Mouse (Mus musculus) hematopoietic stem cell, adult 5-6 weeks (primary cell): ENCODE data around the gene Gale. TPM values are rescaled to one million over a fixed set of nuclear protein-coding genes. Genes with fewer than 3 reads are reported as not detected.
"Not testable (repeated sequence)": the region's sequence is repeated elsewhere in the genome, so short reads cannot be mapped to it uniquely, and the experiment has no call there.

Experiments
- ATAC-seq, 2 experiments: fragments of 125-278 bp in 1 of 2; replicated peaks in 1 of 2; 2 replicates each; pipeline ENCODE4 v1.8.0; 2016 to 2017; ENCODE audit warnings: inconsistent platforms in 2 of 2, mild to moderate bottlenecking in 2 of 2, moderate number of reproducible peaks in 2 of 2, low read depth in 1 of 2, moderate TSS enrichment in 1 of 2; ENCODE audit not compliant: low FRiP score in 2 of 2, poor library complexity in 2 of 2, severe bottlenecking in 2 of 2, insufficient read depth in 1 of 2, low TSS enrichment in 1 of 2
- total RNA-seq: library from RNA; stranded (forward); fragments of 172-1452, 232-1000 nt; gene quantifications from 2 replicates; pipeline ENCODE4 v1.2.3, GENCODE M21; 2017

Gene Gale
- total RNA-seq, 1 experiment from 2014 or later, result 4.4 TPM

DNA sequence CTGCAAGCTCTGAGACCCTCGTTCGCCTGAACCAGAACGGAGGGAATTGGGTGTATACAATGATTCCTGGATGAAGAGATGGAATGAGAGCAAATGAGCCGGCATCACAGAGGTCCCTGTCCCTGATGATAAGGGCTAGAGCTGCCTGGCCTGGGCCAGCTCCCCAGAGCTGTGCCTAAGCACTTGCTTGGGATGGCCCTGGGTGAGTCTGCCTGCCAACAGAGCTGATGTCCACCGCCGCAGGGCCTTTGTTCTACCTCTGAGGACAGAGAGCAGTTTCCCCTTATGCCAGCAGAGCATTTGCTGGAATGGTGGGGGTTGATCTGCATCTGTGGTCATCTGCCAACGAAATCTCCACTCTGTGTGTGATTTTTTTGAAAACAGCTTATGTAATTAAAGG is 1.3 kb upstream of the Gale start:
- no peak for ATAC-seq

DNA sequence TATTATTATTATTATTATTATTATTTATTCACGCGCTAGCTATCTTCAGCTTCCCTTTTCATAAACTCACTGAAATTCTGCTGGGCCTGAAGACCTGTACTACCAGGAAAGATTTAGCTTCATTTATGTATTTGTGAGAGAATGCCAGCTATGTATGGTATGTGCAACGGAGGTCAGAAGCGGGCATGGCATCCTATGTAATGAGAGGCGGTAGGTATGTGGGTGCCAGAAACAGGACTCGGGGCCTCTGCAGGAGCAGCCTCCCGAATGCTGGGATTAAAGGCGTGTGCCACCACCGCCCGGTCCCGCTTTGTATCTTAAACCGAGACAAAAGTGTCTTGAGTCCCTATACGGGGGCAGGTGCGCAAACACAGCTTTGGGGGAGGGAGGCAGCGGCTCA is 581 bp upstream of the Gale start:
- no peak for ATAC-seq

DNA sequence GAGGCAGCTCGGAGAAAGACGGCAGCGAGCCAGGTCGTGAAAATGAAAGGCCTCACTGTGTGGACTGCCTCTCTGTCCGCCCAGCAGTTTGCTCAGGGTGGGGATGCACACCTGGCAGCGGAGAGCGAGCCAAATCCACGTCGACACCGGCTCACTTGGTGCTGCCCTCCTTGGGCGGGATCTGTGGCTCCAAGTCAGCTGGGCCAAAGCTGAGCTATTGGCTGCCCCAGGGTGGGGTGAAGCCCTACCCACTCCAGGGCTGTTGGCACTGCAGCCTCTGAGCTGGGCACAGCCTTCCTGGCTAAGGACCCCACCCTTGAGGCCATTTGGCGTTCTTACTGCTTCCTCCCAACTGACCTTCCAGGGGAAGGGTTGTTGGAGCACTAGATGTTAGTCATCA is 899 bp downstream of the Gale start:
- peak; percentile 23 to 25; a peak in 2 of 4 replicates for ATAC-seq

DNA sequence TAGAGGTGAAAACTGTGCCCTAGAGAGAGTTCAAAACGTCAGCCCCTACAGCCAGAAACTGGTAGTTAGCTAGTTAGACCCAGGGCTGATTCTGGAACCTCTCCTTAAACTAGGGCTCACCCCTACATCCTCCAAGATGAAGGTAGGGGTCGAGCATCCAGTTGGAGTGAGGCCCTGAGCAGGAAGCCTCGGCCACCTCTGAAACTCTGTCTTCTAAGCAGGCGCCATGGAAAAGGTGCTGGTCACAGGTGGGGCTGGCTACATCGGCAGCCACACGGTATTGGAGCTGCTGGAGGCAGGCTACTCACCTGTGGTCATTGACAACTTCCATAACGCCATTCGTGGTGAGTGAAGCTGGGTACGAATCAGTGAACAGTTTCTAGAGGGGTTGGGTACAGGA is 1.6 kb downstream of the Gale start:
- ATAC-seq, result no peak

DNA sequence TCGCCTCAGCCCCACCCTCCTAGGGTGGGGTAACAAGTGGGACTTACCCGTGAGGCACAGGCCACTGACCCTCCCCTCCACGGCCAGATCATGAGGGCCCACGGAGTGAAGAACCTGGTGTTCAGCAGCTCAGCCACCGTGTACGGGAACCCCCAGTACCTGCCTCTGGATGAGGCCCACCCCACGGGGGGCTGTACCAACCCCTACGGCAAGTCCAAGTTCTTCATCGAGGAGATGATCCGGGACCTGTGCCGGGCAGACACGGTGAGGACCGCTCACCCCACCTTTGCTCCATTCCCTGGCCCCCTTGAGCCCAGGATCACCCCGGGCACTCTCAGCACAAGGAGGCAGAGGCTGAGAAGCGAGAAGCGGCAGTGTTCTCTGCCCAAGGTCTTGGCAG is 2.8 kb downstream of the Gale start:
- ATAC-seq, result no peak

DNA sequence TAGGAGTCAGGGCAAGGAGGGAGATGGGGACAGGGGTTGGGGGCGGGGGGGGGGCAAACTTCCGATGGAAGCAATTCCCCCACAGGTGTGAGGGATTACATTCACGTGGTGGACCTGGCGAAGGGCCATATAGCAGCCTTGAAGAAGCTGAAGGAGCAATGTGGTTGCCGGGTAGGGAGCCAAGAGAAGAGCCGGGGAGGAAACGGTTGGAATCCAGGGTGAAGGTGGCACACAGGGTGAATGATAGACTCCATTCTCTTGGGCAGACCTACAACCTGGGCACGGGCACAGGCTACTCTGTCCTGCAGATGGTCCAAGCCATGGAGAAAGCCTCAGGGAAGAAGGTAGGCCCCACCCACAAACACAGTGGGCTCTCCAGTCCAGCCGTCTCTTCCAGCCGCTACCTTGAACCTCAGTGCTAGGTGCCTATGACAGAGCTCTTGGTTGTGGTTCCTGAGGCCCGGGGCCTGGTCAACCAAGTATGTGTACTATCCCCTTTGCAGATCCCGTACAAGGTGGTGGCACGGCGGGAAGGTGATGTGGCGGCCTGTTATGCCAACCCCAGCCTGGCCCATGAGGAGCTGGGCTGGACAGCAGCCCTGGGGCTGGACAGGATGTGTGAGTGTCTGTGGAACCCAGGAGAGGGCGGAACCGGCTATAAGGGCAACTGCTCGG is 3.7 kb downstream of the Gale start:
- ATAC-seq, result no peak

DNA sequence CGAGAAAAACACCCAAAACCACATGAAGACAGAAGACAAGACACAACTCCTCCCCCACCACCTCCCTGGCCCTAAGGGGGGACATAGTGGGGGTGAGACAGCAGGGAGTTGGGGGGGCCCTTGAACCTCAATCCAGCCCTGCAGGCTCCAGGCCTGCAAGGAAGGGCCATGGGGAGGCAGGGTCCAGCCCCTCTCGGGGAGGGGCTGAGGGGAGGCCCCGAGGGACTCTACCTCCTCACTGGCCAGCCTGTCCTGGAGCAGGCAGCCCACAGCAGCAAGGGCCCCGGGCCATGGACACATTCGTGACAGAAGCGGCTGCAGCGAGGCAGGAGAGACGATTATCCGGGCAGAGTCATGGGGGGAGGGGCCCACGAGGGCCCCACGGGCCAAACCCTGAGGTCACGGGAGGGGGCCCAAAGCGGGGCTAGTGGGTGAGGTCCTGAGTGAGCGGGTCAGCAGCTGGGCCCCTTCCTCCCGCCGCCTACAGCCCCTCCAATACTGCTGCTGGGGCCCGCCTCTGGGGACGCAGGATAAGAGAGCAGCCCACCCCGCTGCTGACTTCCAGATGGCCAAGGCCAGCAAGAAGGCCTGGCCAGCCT is 4.8 kb downstream of the Gale start:
- ATAC-seq, result no peak

DNA sequence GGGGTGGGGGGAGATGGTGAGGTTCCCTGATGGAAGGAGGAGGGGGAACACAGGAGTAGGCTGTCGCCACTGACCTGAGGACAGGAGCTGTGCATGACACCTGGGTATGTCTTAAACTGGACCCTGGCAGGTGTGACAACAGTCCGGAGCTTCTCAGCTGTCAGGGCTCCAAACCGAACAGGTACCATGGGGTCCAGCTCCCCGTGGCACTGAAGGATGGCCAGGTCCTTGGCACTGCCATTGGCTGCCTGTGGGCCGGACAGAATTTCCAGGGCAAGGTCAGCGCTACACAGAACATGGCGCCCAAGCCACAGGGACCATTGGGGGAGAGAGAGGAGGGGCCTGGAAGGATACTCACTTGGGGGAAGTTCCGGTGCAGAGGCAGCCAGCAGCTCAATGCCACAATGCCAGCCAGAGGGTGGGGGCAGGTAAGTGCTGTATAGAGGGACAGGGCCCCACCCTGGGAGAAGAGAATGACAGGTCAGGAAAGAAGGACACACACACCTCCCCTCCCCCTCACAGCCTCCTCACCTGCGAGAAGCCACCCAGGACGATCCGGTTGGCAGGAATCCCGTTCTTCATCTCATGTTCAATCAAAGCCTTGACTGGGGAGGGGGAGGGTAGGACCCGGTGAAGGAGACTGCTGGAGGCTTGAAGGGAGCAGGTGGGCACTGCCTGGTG is 5.7 kb downstream of the Gale start:
- ATAC-seq, result no peak

DNA sequence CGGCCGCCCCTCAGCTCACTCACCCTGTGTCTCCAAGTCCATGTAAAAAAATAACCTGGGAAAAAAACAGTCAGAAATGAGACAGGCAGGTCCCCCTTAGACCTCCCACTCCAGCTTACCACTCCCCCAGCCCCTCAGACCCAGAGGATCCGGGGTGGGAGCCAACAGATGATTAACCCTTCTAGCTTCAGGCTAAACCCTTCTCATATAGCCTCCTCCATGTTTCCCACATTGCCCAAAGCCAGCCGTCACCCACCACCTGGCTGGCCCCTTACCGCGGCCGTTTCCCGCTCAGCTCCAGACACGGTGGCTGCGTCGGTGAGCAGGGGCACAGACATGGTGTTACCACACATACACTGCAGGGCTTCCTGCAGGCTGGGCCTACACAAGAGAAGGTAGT is 7.1 kb downstream of the Gale start:
- ATAC-seq, result no peak

DNA sequence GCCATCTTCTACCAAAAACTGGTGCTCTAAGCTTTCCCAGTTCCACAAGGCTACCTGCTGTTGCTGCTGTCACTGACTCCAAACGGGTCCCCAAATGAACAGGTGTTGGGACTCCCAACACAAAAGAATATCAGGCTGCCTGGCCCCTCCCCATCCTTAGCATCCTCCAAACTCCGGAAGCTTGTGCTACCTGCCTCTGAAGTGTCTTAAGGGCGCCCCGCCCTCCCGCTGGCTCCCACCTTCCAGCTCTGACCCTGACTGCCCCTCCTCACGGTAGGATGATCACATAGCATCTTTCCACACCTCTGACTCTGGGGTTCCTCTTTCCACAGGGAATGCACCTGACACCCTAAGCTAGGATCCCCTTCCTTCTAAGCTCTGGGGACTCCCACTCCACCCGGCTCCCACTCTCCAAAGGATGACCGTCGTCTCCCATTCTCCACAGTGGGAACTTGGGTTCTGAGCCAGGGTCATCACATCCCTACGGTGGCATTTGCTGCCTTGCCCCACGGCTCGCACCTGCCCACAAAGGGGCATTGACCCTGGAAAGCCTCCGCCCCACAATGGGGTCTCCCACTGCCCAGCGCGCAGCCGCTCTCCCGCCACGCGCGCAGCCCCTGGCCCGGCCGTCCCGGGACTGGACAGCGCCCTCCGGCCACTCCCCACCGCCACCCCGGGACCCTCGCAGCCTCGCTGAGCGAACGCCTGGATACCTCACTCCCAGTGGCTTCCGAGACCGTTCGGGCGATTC is 8.5 kb downstream of the Gale start:
- peak in 1 of 2 experiments; percentile 52; a peak in 2 of 4 replicates for ATAC-seq

DNA sequence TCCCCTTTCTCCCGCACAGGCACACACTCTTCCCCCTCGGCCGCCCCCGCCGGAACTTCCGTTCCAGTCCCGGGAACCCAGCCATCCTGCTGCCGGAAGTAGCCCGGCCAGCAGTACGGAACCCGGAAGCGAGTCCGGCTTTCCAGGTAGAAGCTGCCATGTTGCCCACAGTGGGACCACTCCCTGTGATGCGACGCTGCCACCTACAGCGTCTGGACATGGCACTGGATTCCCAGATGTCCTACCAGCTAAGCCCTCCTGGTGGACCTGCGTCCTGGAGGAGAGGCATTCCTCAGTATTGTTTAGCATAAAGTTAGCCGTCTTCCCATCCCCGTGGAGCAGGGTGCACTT is 9.0 kb downstream of the Gale start, which contains the start of gene Lypla2:
Gene Lypla2 (minus strand): TSS at position 71 of the 351 bp plus-strand sequence.
- ATAC-seq, result peak; percentile 40 to 63; a peak in 3 of 4 replicates

DNA sequence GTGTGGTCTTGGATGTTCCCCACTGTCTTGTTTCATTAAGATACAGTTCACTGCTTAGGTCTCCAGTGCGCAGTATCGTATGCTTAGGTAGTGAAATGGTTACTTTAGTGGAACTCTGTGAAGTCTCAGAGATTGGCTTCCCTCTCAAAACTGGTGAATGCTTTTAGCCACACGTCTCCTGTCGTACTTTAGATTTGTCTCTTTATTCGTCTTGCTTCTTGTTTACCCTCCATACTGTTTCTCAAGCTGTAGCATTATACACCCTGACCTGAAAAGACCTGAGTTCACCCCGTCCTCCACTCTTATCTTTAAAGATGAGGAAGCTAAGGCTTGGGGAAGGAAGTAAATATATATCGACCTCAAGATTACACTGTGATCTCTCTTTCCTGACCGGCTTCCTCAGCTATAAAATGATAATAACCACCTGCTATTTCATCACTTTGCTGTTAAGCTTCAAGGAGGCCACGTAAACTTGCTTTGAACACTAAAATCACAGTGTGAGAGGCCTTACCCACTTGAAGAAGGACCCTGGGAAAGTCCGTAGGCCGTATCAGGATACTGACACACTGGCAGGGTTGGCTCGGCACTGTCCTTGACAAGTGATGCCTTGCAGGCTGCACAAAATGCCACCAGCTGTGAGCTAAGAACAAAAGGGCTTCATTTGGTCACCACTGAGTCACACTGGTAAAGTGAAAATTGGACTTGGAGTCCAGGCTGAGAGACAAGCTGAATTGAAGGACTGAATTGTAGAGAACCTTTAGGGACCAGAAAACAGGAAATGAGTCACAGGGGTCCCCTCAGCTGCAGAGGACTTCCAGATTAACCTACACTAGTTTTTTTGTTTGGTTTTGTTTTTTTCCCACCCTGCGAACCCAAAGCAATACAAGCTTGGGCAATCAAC is 9.6 kb downstream of the Gale start:
- no peak for ATAC-seq

DNA sequence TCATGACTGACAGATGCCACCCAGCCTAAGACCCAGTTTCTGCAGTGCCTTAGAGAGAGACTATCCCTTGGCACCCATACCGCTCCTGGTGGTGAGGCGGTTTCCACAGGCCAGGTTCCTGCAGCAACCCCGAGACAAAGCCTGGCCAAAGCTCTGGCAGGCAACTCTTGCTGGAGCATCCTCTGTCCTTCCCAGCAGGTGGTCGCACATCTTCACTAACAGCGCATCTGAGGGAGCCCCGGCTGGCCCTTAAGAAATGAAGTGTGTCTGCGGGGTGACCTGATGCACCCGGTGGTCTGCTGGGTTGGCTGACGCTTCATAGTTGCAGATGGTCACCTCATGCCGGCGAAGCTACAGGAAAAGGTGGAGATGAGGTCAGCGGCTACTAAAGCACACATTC is 12.6 kb downstream of the Gale start:
- no peak for ATAC-seq

DNA sequence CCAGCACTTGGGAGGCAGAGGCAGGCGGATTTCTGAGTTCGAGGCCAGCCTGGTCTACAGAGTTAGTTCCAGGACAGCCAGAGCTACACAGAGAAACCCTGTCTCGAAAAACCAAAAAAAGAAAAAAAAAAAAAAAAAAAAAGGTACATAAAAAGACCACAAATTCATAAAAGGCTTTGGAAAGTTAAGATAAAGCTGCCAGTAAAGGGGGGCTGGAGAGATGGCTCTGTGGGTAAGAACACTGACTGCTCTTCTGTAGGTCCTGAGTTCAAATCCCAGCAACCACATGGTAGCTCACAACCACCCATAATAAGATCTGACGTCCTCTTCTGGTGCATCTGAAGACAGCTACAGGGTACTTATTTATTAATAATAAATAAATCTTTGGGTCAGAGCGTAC is 16.7 kb downstream of the Gale start:
- ATAC-seq, result not testable (repeated sequence)

DNA sequence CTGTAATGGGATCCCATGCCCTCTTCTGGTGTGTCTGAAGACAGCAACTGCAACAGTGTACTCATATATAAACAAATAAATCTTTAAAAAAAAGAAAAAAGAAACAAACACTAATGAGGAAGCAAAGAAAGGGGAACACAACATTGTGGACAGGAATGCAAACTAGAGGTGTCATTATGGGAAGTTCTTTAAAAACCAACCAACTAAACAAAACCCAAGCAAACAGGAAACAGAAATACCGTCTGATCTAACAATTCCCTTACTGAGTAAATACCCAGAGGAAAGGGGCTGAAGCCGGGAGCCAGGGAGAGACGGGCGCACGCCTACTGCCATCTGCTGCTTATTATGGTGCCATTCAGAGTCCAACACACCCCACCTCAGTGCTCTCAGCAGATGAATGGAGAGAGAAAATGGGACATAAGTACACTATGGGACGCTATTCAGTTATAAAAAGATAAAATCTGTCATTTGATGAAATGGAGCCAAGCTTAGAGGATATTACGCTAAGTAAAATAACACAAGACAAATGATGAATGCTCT is 18.1 kb downstream of the Gale start:
- peak in 1 of 2 experiments; percentile 21; a peak in 1 of 4 replicates for ATAC-seq

DNA sequence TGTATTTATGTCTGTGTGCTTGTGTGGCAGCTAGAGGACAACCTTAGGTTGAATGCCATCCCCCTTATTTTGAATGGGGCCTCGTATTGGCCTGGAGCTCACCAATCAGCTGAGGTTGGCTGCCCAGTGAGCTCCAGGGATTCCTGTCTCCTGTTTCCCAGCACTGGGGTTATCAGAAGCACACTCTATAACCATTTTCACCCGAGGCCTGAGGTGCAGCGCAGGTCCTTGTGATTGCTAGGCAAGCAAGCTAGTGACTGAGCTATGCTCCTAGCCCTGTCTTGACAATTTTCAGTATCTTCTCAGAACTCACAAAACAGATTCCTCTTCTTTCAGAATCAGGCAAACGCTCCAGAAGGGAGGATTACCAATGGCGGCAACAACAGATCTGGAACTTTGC is 21.0 kb downstream of the Gale start:
- ATAC-seq, result no peak

DNA sequence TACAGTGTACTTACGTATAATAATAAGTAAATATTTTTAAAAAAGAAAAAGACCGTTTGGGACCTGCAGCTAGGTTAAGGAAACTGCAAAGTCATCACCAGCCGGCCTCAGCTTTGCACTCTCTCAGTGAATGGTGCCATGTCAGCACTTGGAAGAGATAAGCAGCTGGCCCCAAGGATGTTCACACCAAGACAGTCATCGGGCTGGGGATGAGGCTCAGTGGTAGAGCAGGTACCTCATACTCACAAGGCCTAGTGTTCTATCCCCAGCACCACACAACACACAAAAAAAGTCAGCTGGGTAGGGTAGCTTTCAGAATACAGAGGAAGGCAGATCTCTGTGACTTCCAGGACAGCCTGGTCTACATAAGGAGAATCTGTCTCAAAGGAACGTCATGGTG is 21.7 kb downstream of the Gale start:
- ATAC-seq, result no peak
